In genomic region chr7:24906551-24906950, GRCm38 (mm10) we compare ENCODE assay signal across 9 mouse cellular contexts. TPM values are rescaled to one million over a fixed set of nuclear protein-coding genes. Genes with fewer than 3 reads are reported as not detected.
A peak's percentile ranks its signal among the peaks of the same experiment; 100 is the strongest.
DNase-seq lines count a peak whose midpoint lies in the region; ATAC-seq and TF ChIP-seq lines count a peak whose summit lies in the region.
"Had no signal": no experiment of that assay in that cellular context is flagged by ENCODE, and none has a peak within 500 bp of the region (broad histone marks: within the 10 kb centered on the region; RNA-seq: fewer than 3 reads in every experiment).

No protein-coding gene starts in this region.

- H3K4me1 ChIP-seq in kidney, postnatal 0 days (replicated peaks; ENCODE audit: insufficient read depth, low read length) = peaks cover 11% of the 10 kb centered on the region; the same call in 1 of the 2 replicates
- peaks cover 5% of the 10 kb centered on the region; the same call in 1 of the 2 replicates for H3K4me1 ChIP-seq in kidney, adult 2 months (ENCODE audit: control insufficient read depth, insufficient read depth, low read length)
- peaks cover 52% of the 10 kb centered on the region for H3K4me1 ChIP-seq in G1E (ENCODE audit: insufficient read depth, low read depth, low read length)
- H3K4me1 ChIP-seq in embryonic facial prominence, embryonic 10.5 days = peaks cover 60% of the 10 kb centered on the region
- H3K4me1 ChIP-seq in liver, embryonic 16.5 days (ENCODE audit: control insufficient read depth, low read depth, low read length) = peaks cover 47% of the 10 kb centered on the region

- H3K9me3 ChIP-seq in kidney, postnatal 0 days (replicated peaks; ENCODE audit: low read length) = no peaks in the 10 kb centered on the region
- no peaks in the 10 kb centered on the region for H3K9me3 ChIP-seq in G1E (replicated peaks)
- H3K9me3 ChIP-seq in embryonic facial prominence, embryonic 10.5 days = no peaks in the 10 kb centered on the region
- no peaks in the 10 kb centered on the region for H3K9me3 ChIP-seq in liver, embryonic 16.5 days (replicated peaks; ENCODE audit: control insufficient read depth, low read length)

- DNase-seq in kidney, postnatal 0 days (ENCODE audit: low spot score) = no peak
- DNase-seq in kidney, adult 2 months = no peak
- peak; percentile 1 for DNase-seq in G1E (ENCODE audit: low spot score)
- DNase-seq in embryonic facial prominence, embryonic 10.5 days (ENCODE audit: low spot score) = no peak
- DNase-seq in adrenal gland, postnatal 10 days = no peak
- no peak for DNase-seq in retina, postnatal 1 day

- no peaks in the 10 kb centered on the region for H3K27me3 ChIP-seq in kidney, postnatal 0 days (ENCODE audit: insufficient read depth, low read length)
- no peaks in the 10 kb centered on the region for H3K27me3 ChIP-seq in kidney, adult 2 months (replicated peaks; ENCODE audit: control insufficient read depth, insufficient read depth, low read length)
- no peaks in the 10 kb centered on the region for H3K27me3 ChIP-seq in G1E (ENCODE audit: insufficient read depth, low read length)
- H3K27me3 ChIP-seq in embryonic facial prominence, embryonic 10.5 days (replicated peaks; ENCODE audit: low read depth, poor library complexity, severe bottlenecking) = no peaks in the 10 kb centered on the region
- H3K27me3 ChIP-seq in liver, embryonic 16.5 days (ENCODE audit: control insufficient read depth, insufficient read depth, low read depth, low read length) = no peaks in the 10 kb centered on the region

- no peak for TF ChIP-seq CTCF in kidney, postnatal 0 days (IDR thresholded peaks at IDR 0.05; ENCODE audit: low read depth)
- no peak for TF ChIP-seq CTCF in kidney, adult 2 months (conservative IDR thresholded peaks at IDR 0.05; ENCODE audit: insufficient read depth, insufficient read length, low read depth, low read length)
- no peak for TF ChIP-seq CTCF in G1E (IDR thresholded peaks at IDR 0.05; ENCODE audit: low read depth, low read length)

- ATAC-seq in kidney, postnatal 0 days (replicated peaks; ENCODE audit: low FRiP score, low read depth) = no peak
- ATAC-seq in G1E (ENCODE audit: extremely low read depth, insufficient number of reproducible peaks, low FRiP score, poor library complexity, severe bottlenecking) = no peak
- ATAC-seq in liver, embryonic 16.5 days (ENCODE audit: low read depth) = no peak

- no peak overlapping the region for H3K4me3 ChIP-seq in kidney, postnatal 0 days (replicated peaks; ENCODE audit: low read depth, low read length)
- H3K4me3 ChIP-seq in kidney, adult 2 months (ENCODE audit: insufficient read depth, low read depth, low read length) = no peak overlapping the region
- no peak overlapping the region; the same call in 1 of the 2 replicates for H3K4me3 ChIP-seq in G1E (ENCODE audit: low read depth, low read length)
- peak overlapping the region; percentile 38 for H3K4me3 ChIP-seq in embryonic facial prominence, embryonic 10.5 days
- H3K4me3 ChIP-seq in liver, embryonic 16.5 days (ENCODE audit: low read depth, low read length) = no peak overlapping the region

- TF ChIP-seq POLR2A in kidney, adult 2 months (IDR thresholded peaks at IDR 0.05; ENCODE audit: low read depth, low read length) = no peak

- H3K36me3 ChIP-seq in kidney, postnatal 0 days (ENCODE audit: insufficient read depth, low read length) = peaks cover 9% of the 10 kb centered on the region
- H3K36me3 ChIP-seq in kidney, adult 2 months (ENCODE audit: control insufficient read depth, insufficient read depth, low read length) = no peaks in the 10 kb centered on the region
- H3K36me3 ChIP-seq in G1E (replicated peaks) = peaks cover 65% of the 10 kb centered on the region
- peaks cover 31% of the 10 kb centered on the region for H3K36me3 ChIP-seq in embryonic facial prominence, embryonic 10.5 days (replicated peaks)
- peaks cover 6% of the 10 kb centered on the region for H3K36me3 ChIP-seq in liver, embryonic 16.5 days (ENCODE audit: control insufficient read depth, insufficient read depth)

- H3K9ac ChIP-seq in kidney, postnatal 0 days (ENCODE audit: low read depth, low read length) = no peak overlapping the region
- no peak overlapping the region; the same call in 1 of the 2 replicates for H3K9ac ChIP-seq in liver, embryonic 16.5 days (ENCODE audit: low read depth, low read length)

- H3K4me2 ChIP-seq in kidney, postnatal 0 days (ENCODE audit: low read length) = peak overlapping the region; percentile 15; the same call in 1 of the 2 replicates
- H3K4me2 ChIP-seq in liver, embryonic 16.5 days (ENCODE audit: low read depth, low read length) = 0 out of 2 replicates have a peak overlapping the region, but pooled peaks have one; percentile 28

- H3K27ac ChIP-seq in kidney, postnatal 0 days = no peak overlapping the region
- H3K27ac ChIP-seq in kidney, adult 2 months (ENCODE audit: insufficient read depth, low read depth, low read length) = no peak overlapping the region
- H3K27ac ChIP-seq in embryonic facial prominence, embryonic 10.5 days (replicated peaks) = peak overlapping the region; percentile 73
- 0 out of 2 replicates have a peak overlapping the region, but pooled peaks have one; percentile 16 for H3K27ac ChIP-seq in liver, embryonic 16.5 days (ENCODE audit: low read length)

- 18% methylated on average over 6 of the region's 6 CpGs for WGBS in kidney, postnatal 0 days
- 35% methylated on average over 6 of the region's 6 CpGs for WGBS in kidney, adult 2 months
- WGBS in embryonic facial prominence, embryonic 10.5 days = 42% methylated on average over 6 of the region's 6 CpGs
- WGBS in liver, embryonic 16.5 days (ENCODE audit: insufficient replicate concordance) = 16% methylated on average over 6 of the region's 6 CpGs

RNA-seq across cellular contexts. Expression of gene Arhgef1, which starts 3.8 kb away (rescaled TPM):
- polyA plus RNA-seq in kidney, postnatal 0 days (2015; fragmentation: Nextera tagmentation; extraction: Ambion mirVana) = 63.6 and 66.1 TPM in 2 replicates
- polyA plus RNA-seq in kidney, adult 2 months (2012; rRNA removed) = 92.6 and 111 TPM in 2 replicates
- total RNA-seq in G1E (2014; fragmentation: Nextera tagmentation) (97.4 and 107 TPM in 2 replicates), G1E (2017) (38.3 and 48.2 TPM in 2 replicates)
- polyA plus RNA-seq in G1E (2012) = 365 and 371 TPM in 2 replicates
- polyA plus RNA-seq in embryonic facial prominence, embryonic 10.5 days (2016; fragmentation: Nextera tagmentation; extraction: Ambion mirVana) = 79.9 and 87.0 TPM in 2 replicates
- 35.1 and 38.0 TPM in 2 replicates for polyA plus RNA-seq in liver, embryonic 16.5 days (2015; fragmentation: Nextera tagmentation; extraction: Ambion mirVana)
- 100 to 1,000 TPM in 1 of 2 experiments, 10 to 100 TPM in 1; 93.0 to 137 TPM for total RNA-seq in adrenal gland, postnatal 10 days (2021)

RNA-seq across cellular contexts. Expression of gene Cd79a, which starts 9.4 kb away (rescaled TPM):
- polyA plus RNA-seq in kidney, postnatal 0 days (2015; fragmentation: Nextera tagmentation; extraction: Ambion mirVana) = 1.7 and 2.7 TPM in 2 replicates
- polyA plus RNA-seq in kidney, adult 2 months (2012; rRNA removed) = 2.0 and 27.1 TPM in 2 replicates
- total RNA-seq in G1E (2014; fragmentation: Nextera tagmentation) = not detected in 2 replicates
- 0.11 TPM in 1 of 2 replicates, not detected in the other for total RNA-seq in G1E (2017)
- 0.04 TPM in 1 of 2 replicates, not detected in the other for polyA plus RNA-seq in G1E (2012)
- polyA plus RNA-seq in embryonic facial prominence, embryonic 10.5 days (2016; fragmentation: Nextera tagmentation; extraction: Ambion mirVana) = 0.26 and 0.40 TPM in 2 replicates
- 10.5 and 13.9 TPM in 2 replicates for polyA plus RNA-seq in liver, embryonic 16.5 days (2015; fragmentation: Nextera tagmentation; extraction: Ambion mirVana)
- 1 to 10 TPM; 9.6 to 9.8 TPM for total RNA-seq in adrenal gland, postnatal 10 days (2021)

RNA-seq across cellular contexts. Expression of gene Rps19, which starts 22.4 kb away (rescaled TPM):
- 2,933 and 3,330 TPM in 2 replicates for polyA plus RNA-seq in kidney, postnatal 0 days (2015; fragmentation: Nextera tagmentation; extraction: Ambion mirVana)
- 468 and 618 TPM in 2 replicates for polyA plus RNA-seq in kidney, adult 2 months (2012; rRNA removed)
- total RNA-seq in G1E (2014; fragmentation: Nextera tagmentation) = 877 and 949 TPM in 2 replicates
- 1,262 and 1,401 TPM in 2 replicates for total RNA-seq in G1E (2017)
- 2,998 and 3,499 TPM in 2 replicates for polyA plus RNA-seq in G1E (2012)
- 2,181 and 2,235 TPM in 2 replicates for polyA plus RNA-seq in embryonic facial prominence, embryonic 10.5 days (2016; fragmentation: Nextera tagmentation; extraction: Ambion mirVana)
- polyA plus RNA-seq in liver, embryonic 16.5 days (2015; fragmentation: Nextera tagmentation; extraction: Ambion mirVana) = 1,002 and 1,147 TPM in 2 replicates
- total RNA-seq in adrenal gland, postnatal 10 days (2021) = 1,000 to 10,000 TPM; 1,109 to 1,195 TPM

RNA-seq across cellular contexts. Expression of gene Dmrtc2, which starts 36.7 kb away (rescaled TPM):
- 0.12 and 0.19 TPM in 2 replicates for polyA plus RNA-seq in kidney, postnatal 0 days (2015; fragmentation: Nextera tagmentation; extraction: Ambion mirVana)
- 0.11 TPM in 1 of 2 replicates, not detected in the other for polyA plus RNA-seq in kidney, adult 2 months (2012; rRNA removed)
- total RNA-seq in G1E (2014; fragmentation: Nextera tagmentation) (not detected in 2 replicates), G1E (2017) (not detected in 2 replicates)
- not detected in 2 replicates for polyA plus RNA-seq in G1E (2012)
- polyA plus RNA-seq in embryonic facial prominence, embryonic 10.5 days (2016; fragmentation: Nextera tagmentation; extraction: Ambion mirVana) = not detected in 2 replicates
- not detected in 2 replicates for polyA plus RNA-seq in liver, embryonic 16.5 days (2015; fragmentation: Nextera tagmentation; extraction: Ambion mirVana)
- not detected for total RNA-seq in adrenal gland, postnatal 10 days (2021)
- total RNA-seq: gastrocnemius, adult 8-10 months; layer of hippocampus, adult 18-20 months had no signal

RNA-seq across cellular contexts. Expression of gene Lypd4, which starts 36.8 kb away (rescaled TPM):
- polyA plus RNA-seq in kidney, postnatal 0 days (2015; fragmentation: Nextera tagmentation; extraction: Ambion mirVana) = not detected in 2 replicates
- 0.14 and 0.23 TPM in 2 replicates for polyA plus RNA-seq in kidney, adult 2 months (2012; rRNA removed)
- not detected in 2 replicates for total RNA-seq in G1E (2014; fragmentation: Nextera tagmentation)
- total RNA-seq in G1E (2017) = 0.11 and 0.17 TPM in 2 replicates
- polyA plus RNA-seq in G1E (2012) = not detected in 2 replicates
- not detected in 2 replicates for polyA plus RNA-seq in embryonic facial prominence, embryonic 10.5 days (2016; fragmentation: Nextera tagmentation; extraction: Ambion mirVana)
- not detected in 2 replicates for polyA plus RNA-seq in liver, embryonic 16.5 days (2015; fragmentation: Nextera tagmentation; extraction: Ambion mirVana)
- not detected for total RNA-seq in adrenal gland, postnatal 10 days (2021)
- total RNA-seq: gastrocnemius, adult 8-10 months; layer of hippocampus, adult 18-20 months had no signal

Comparison
In these comparisons a context has a peak if more than half of its experiments do, and no peak if none do; other contexts are left out.
1. H3K27ac ChIP-seq: peak in embryonic facial prominence, embryonic 10.5 days (single experiment) and liver, embryonic 16.5 days (single experiment); none in kidney, postnatal 0 days (single experiment) and kidney, adult 2 months (single experiment).